Mouse (Mus musculus): Measurements from ENCODE around the gene Ubxn1. TPM values are rescaled to one million over a fixed set of nuclear protein-coding genes. Genes with fewer than 3 reads are reported as not detected.
"Not testable (repeated sequence)": the region's sequence is repeated elsewhere in the genome, so short reads cannot be mapped to it uniquely, and the experiment has no call there.

Gene Ubxn1
- polyA plus RNA-seq (2015; fragmentation: Nextera tagmentation; extraction: Ambion mirVana), result 120 and 127 TPM in 2 replicates

- Histone ChIP-seq H3K36me3 (peaks cover 33% of the 10 kb centered on the region), H3K4me2 (peak within 1 kb of the TSS; percentile 87), H3K4me3 (peak within 1 kb of the TSS; percentile 83), H3K27me3 (no peaks in the 10 kb centered on the region), H3K9ac (peak within 1 kb of the TSS; percentile 96), H3K9me3 (replicated peaks) (no peaks in the 10 kb centered on the region), H3K4me1 (replicated peaks) (peaks cover 9% of the 10 kb centered on the region), H3K27ac (peak within 1 kb of the TSS; percentile 80)
- peak; percentile 96 for ATAC-seq (replicated peaks; ENCODE audit: insufficient number of reproducible peaks, insufficient read depth, low FRiP score, low read depth)
- under 1% methylated on average over 57 of the region's 59 CpGs for WGBS
Observed at GRCm38 (mm10) chr19:8871267-8872186, at the start of gene Ubxn1. Ubxn1 (plus strand) TSS chr19:8871496.

GRCm38 (mm10) chr19:8822696-8823095 is 48.6 kb upstream of the Ubxn1 start:
- H3K27ac ChIP-seq, result no peak overlapping the region
- peak overlapping the region; percentile 83 for H3K4me2 ChIP-seq
- peak overlapping the region; percentile 20 for H3K4me3 ChIP-seq
- no peaks in the 10 kb centered on the region for H3K9me3 ChIP-seq (replicated peaks)
- peaks cover 49% of the 10 kb centered on the region for H3K36me3 ChIP-seq
- 67% methylated on average over 8 of the region's 8 CpGs for WGBS
- H3K27me3 ChIP-seq, result no peaks in the 10 kb centered on the region
- H3K9ac ChIP-seq, result peak overlapping the region; percentile 19; the same call in 1 of the 2 replicates
- ATAC-seq (replicated peaks; ENCODE audit: insufficient number of reproducible peaks, insufficient read depth, low FRiP score, low read depth), result no peak
- H3K4me1 ChIP-seq (replicated peaks), result peaks cover 25% of the 10 kb centered on the region

- H3K27me3 ChIP-seq, result no peaks in the 10 kb centered on the region
- no peak for ATAC-seq (replicated peaks; ENCODE audit: insufficient number of reproducible peaks, insufficient read depth, low FRiP score, low read depth)
- no peaks in the 10 kb centered on the region for H3K9me3 ChIP-seq (replicated peaks)
- no peak within 1 kb of the TSS for H3K4me3 ChIP-seq
- 85% methylated on average over 8 of the region's 8 CpGs for WGBS
- H3K36me3 ChIP-seq, result peaks cover 99% of the 10 kb centered on the region
- H3K27ac ChIP-seq, result no peak within 1 kb of the TSS
- no peaks in the 10 kb centered on the region for H3K4me1 ChIP-seq (replicated peaks)
- no peak within 1 kb of the TSS for H3K4me2 ChIP-seq
- no peak within 1 kb of the TSS for H3K9ac ChIP-seq
Observed at GRCm38 (mm10) chr19:8829660-8830059, 41.6 kb upstream of the Ubxn1 start, which contains the start of gene AC129217.1. AC129217.1 (plus strand) TSS chr19:8829773.

GRCm38 (mm10) chr19:8830664-8831063 is 40.6 kb upstream of the Ubxn1 start:
- no peaks in the 10 kb centered on the region for H3K27me3 ChIP-seq
- no peak for ATAC-seq (replicated peaks; ENCODE audit: insufficient number of reproducible peaks, insufficient read depth, low FRiP score, low read depth)
- H3K4me1 ChIP-seq (replicated peaks), result no peaks in the 10 kb centered on the region
- WGBS, result 89% methylated on average over 8 of the region's 8 CpGs
- no peak overlapping the region for H3K4me2 ChIP-seq
- H3K27ac ChIP-seq, result no peak overlapping the region
- no peak overlapping the region for H3K4me3 ChIP-seq
- H3K36me3 ChIP-seq, result peaks cover 93% of the 10 kb centered on the region
- no peak overlapping the region for H3K9ac ChIP-seq
- H3K9me3 ChIP-seq (replicated peaks), result no peaks in the 10 kb centered on the region

- H3K36me3 ChIP-seq, result peaks cover 87% of the 10 kb centered on the region
- no peaks in the 10 kb centered on the region for H3K4me1 ChIP-seq (replicated peaks)
- H3K9me3 ChIP-seq (replicated peaks), result no peaks in the 10 kb centered on the region
- H3K27me3 ChIP-seq, result no peaks in the 10 kb centered on the region
- H3K9ac ChIP-seq, result no peak overlapping the region
- 77% methylated on average over 11 of the region's 11 CpGs for WGBS
- H3K27ac ChIP-seq, result no peak overlapping the region
- H3K4me3 ChIP-seq, result no peak overlapping the region
- no peak overlapping the region for H3K4me2 ChIP-seq
- ATAC-seq (replicated peaks; ENCODE audit: insufficient number of reproducible peaks, insufficient read depth, low FRiP score, low read depth), result no peak
Observed at GRCm38 (mm10) chr19:8831262-8831661, 40.0 kb upstream of the Ubxn1 start.

- H3K4me3 ChIP-seq, result no peak overlapping the region
- H3K4me1 ChIP-seq (replicated peaks), result peaks cover 2% of the 10 kb centered on the region
- H3K27me3 ChIP-seq, result no peaks in the 10 kb centered on the region
- 94% methylated on average over 4 of the region's 4 CpGs for WGBS
- peaks cover 70% of the 10 kb centered on the region for H3K36me3 ChIP-seq
- no peak overlapping the region for H3K4me2 ChIP-seq
- H3K9ac ChIP-seq, result no peak overlapping the region
- H3K9me3 ChIP-seq (replicated peaks), result no peaks in the 10 kb centered on the region
- no peak for ATAC-seq (replicated peaks; ENCODE audit: insufficient number of reproducible peaks, insufficient read depth, low FRiP score, low read depth)
- H3K27ac ChIP-seq, result no peak overlapping the region
Observed at GRCm38 (mm10) chr19:8832971-8833370, 38.3 kb upstream of the Ubxn1 start.

- Histone ChIP-seq H3K4me1 (replicated peaks) (peaks cover 33% of the 10 kb centered on the region), H3K36me3 (peaks cover 36% of the 10 kb centered on the region)
- H3K27me3 ChIP-seq; H3K4me3 ChIP-seq; H3K9ac ChIP-seq; H3K9me3 ChIP-seq (replicated peaks); H3K27ac ChIP-seq; ATAC-seq (replicated peaks; ENCODE audit: insufficient number of reproducible peaks, insufficient read depth, low FRiP score, low read depth); H3K4me2 ChIP-seq: not testable (repeated sequence)
- 94% methylated on average over 10 of the region's 10 CpGs for WGBS
Observed at GRCm38 (mm10) chr19:8836327-8836726, 35.0 kb upstream of the Ubxn1 start.

- H3K9ac ChIP-seq, result peak within 1 kb of the TSS; percentile 76
- H3K4me3 ChIP-seq, result peak within 1 kb of the TSS; percentile 65
- peak; percentile 65 for ATAC-seq (replicated peaks; ENCODE audit: insufficient number of reproducible peaks, insufficient read depth, low FRiP score, low read depth)
- peaks cover 33% of the 10 kb centered on the region for H3K4me1 ChIP-seq (replicated peaks)
- peaks cover 29% of the 10 kb centered on the region for H3K36me3 ChIP-seq
- H3K4me2 ChIP-seq, result peak within 1 kb of the TSS; percentile 95
- 1% methylated on average over 35 of the region's 38 CpGs for WGBS
- H3K27me3 ChIP-seq, result no peaks in the 10 kb centered on the region
- H3K9me3 ChIP-seq (replicated peaks), result no peaks in the 10 kb centered on the region
- H3K27ac ChIP-seq, result peak within 1 kb of the TSS; percentile 97
Observed at GRCm38 (mm10) chr19:8837251-8837791, 34.0 kb upstream of the Ubxn1 start, which contains the start of gene Bscl2. Bscl2 (plus strand) TSS chr19:8837467.

GRCm38 (mm10) chr19:8838041-8838730 is 33.1 kb upstream of the Ubxn1 start:
- WGBS, result 20% methylated on average over 15 of the region's 15 CpGs
- Histone ChIP-seq H3K27ac (peak overlapping the region; percentile 97), H3K4me1 (replicated peaks) (peaks cover 33% of the 10 kb centered on the region), H3K36me3 (peaks cover 28% of the 10 kb centered on the region), H3K4me2 (peak overlapping the region; percentile 95), H3K9me3 (replicated peaks) (no peaks in the 10 kb centered on the region), H3K27me3 (no peaks in the 10 kb centered on the region), H3K4me3 (peak overlapping the region; percentile 65), H3K9ac (peak overlapping the region; percentile 76)
- no peak for ATAC-seq (replicated peaks; ENCODE audit: insufficient number of reproducible peaks, insufficient read depth, low FRiP score, low read depth)

- ATAC-seq (replicated peaks; ENCODE audit: insufficient number of reproducible peaks, insufficient read depth, low FRiP score, low read depth), result 0 out of 2 replicates have a peak, but pooled peaks have one; percentile 2
- H3K27ac ChIP-seq, result peak within 1 kb of the TSS; percentile 97
- 66% methylated on average over 11 of the region's 11 CpGs for WGBS
- H3K27me3 ChIP-seq, result no peaks in the 10 kb centered on the region
- H3K4me1 ChIP-seq (replicated peaks), result peaks cover 33% of the 10 kb centered on the region
- H3K4me3 ChIP-seq, result peak within 1 kb of the TSS; percentile 65
- no peaks in the 10 kb centered on the region for H3K9me3 ChIP-seq (replicated peaks)
- peak within 1 kb of the TSS; percentile 95 for H3K4me2 ChIP-seq
- H3K36me3 ChIP-seq, result peaks cover 17% of the 10 kb centered on the region; the same call in 1 of the 2 replicates
- H3K9ac ChIP-seq, result peak within 1 kb of the TSS; percentile 76
Observed at GRCm38 (mm10) chr19:8839103-8839907, 32.0 kb upstream of the Ubxn1 start, which contains the start of gene Gng3. Gng3 (minus strand) TSS chr19:8839194.
